Mouse (Mus musculus) kidney, adult 2 months (tissue): ENCODE results near the gene Tekt5. TPM values are rescaled to one million over a fixed set of nuclear protein-coding genes. Genes with fewer than 3 reads are reported as not detected.

Experiments used
- DNase-seq: peaks from one replicate; pipeline ENCODE4 v3.0.0; 2021
- H3K27ac ChIP-seq: fragments of 200-500 bp; 2 replicates; pipeline ENCODE4 v1.5.1; 2012; ENCODE audit warnings: low read depth, low read length, control low read depth, inconsistent platforms; ENCODE audit not compliant: insufficient read depth
- H3K27me3 ChIP-seq: fragments of 200-500 bp; replicated peaks from 2 replicates; pipeline ENCODE4 v1.6.1; 2012; ENCODE audit warnings: mild to moderate bottlenecking, moderate library complexity, low read length, inconsistent platforms; ENCODE audit not compliant: control insufficient read depth, insufficient read depth
- H3K36me3 ChIP-seq: fragments of 200-500 bp; 2 replicates; pipeline ENCODE4 v1.6.1; 2012; ENCODE audit warnings: mild to moderate bottlenecking, moderate library complexity, low read length, inconsistent platforms; ENCODE audit not compliant: control insufficient read depth, insufficient read depth
- H3K4me1 ChIP-seq: fragments of 200-500 bp; 2 replicates; pipeline ENCODE4 v1.6.1; 2011; ENCODE audit warnings: low read length; ENCODE audit not compliant: control insufficient read depth, insufficient read depth
- H3K4me3 ChIP-seq: fragments of 200-500 bp; 2 replicates; pipeline ENCODE4 v1.5.1; 2011; ENCODE audit warnings: mild to moderate bottlenecking, low read depth, low read length, control low read depth; ENCODE audit not compliant: insufficient read depth
- CTCF ChIP-seq: fragments of 200-500 bp; conservative IDR thresholded peaks from 2 replicates; pipeline ENCODE4 v1.5.1; 2011; ENCODE audit warnings: low read depth, mild to moderate bottlenecking, control low read depth, low read length, moderate library complexity, mixed read lengths; ENCODE audit not compliant: insufficient read depth, insufficient read length
- POLR2A ChIP-seq: fragments of 200-500 bp; IDR thresholded peaks from one replicate; pipeline ENCODE4 v1.6.1; 2011; ENCODE audit warnings: low read depth, low read length, control low read depth
- WGBS: fragments of 180-500 bp; shearing (Covaris S2); methylation state at CpG from one replicate; pipeline ENCODE4 v1.1.7; 2018; 5-methylcytosine and 5-hydroxymethylcytosine counted together
- polyA plus RNA-seq: library from polyadenylated mRNA; depleted of rRNA; stranded (reverse); fragments of >200 nt; gene quantifications from 2 replicates; pipeline ENCODE4 v1.2.3, GENCODE M21; 2012; rRNA removed

The Tekt5 gene
- 0.64 and 0.77 TPM in 2 replicates for polyA plus RNA-seq

- Histone ChIP-seq H3K4me3 (peak within 1 kb of the TSS; percentile 12; the same call in 1 of the 2 replicates), H3K27me3 (no peaks in the 10 kb centered on the region), H3K27ac (no peak within 1 kb of the TSS), H3K36me3 (no peaks in the 10 kb centered on the region), H3K4me1 (no peaks in the 10 kb centered on the region; the same call in 1 of the 2 replicates)
- peak; percentile 78 for DNase-seq
- WGBS = 10% methylated on average over 37 of the region's 37 CpGs
- no peak for TF ChIP-seq POLR2A
- TF ChIP-seq CTCF = peak; percentile 75
Observed at GRCm38 (mm10) chr16:10394699-10395540, at the start of gene Tekt5. Gene Tekt5 (minus strand): TSS chr16:10395490.

- H3K4me1 ChIP-seq = peaks cover 3% of the 10 kb centered on the region; the same call in 1 of the 2 replicates
- TF ChIP-seq POLR2A (no peak), CTCF (no peak)
- no peak overlapping the region for H3K27ac ChIP-seq
- no peaks in the 10 kb centered on the region for H3K36me3 ChIP-seq
- H3K27me3 ChIP-seq = no peaks in the 10 kb centered on the region
- no peak overlapping the region for H3K4me3 ChIP-seq
- no peak for DNase-seq
Observed at GRCm38 (mm10) chr16:10443723-10444122, 48.4 kb upstream of the Tekt5 start.

- WGBS = 81% methylated on average over 4 of the region's 4 CpGs
- no peaks in the 10 kb centered on the region for H3K36me3 ChIP-seq
- H3K27ac ChIP-seq = no peak overlapping the region
- DNase-seq = no peak
- no peaks in the 10 kb centered on the region for H3K4me1 ChIP-seq
- TF ChIP-seq CTCF (no peak), POLR2A (no peak)
- H3K27me3 ChIP-seq = no peaks in the 10 kb centered on the region
- no peak overlapping the region for H3K4me3 ChIP-seq
Observed at GRCm38 (mm10) chr16:10441761-10442160, 46.5 kb upstream of the Tekt5 start.

GRCm38 (mm10) chr16:10441328-10441727, 46.0 kb upstream of the Tekt5 start:
- Histone ChIP-seq H3K4me3 (no peak overlapping the region), H3K27ac (no peak overlapping the region), H3K4me1 (no peaks in the 10 kb centered on the region), H3K36me3 (no peaks in the 10 kb centered on the region), H3K27me3 (no peaks in the 10 kb centered on the region)
- 82% methylated on average over 6 of the region's 6 CpGs for WGBS
- TF ChIP-seq POLR2A = no peak
- TF ChIP-seq CTCF = no peak
- DNase-seq = no peak

- DNase-seq = peak; percentile 27
- peaks cover 6% of the 10 kb centered on the region for H3K4me1 ChIP-seq
- no peak overlapping the region for H3K27ac ChIP-seq
- H3K4me3 ChIP-seq = no peak overlapping the region
- no peaks in the 10 kb centered on the region for H3K36me3 ChIP-seq
- WGBS = 60% methylated on average over 5 of the region's 5 CpGs
- H3K27me3 ChIP-seq = no peaks in the 10 kb centered on the region
- TF ChIP-seq POLR2A = no peak
- no peak for TF ChIP-seq CTCF
Observed at GRCm38 (mm10) chr16:10438055-10438454, 42.8 kb upstream of the Tekt5 start.

GRCm38 (mm10) chr16:10436166-10436565, 40.9 kb upstream of the Tekt5 start:
- no peak for TF ChIP-seq POLR2A
- TF ChIP-seq CTCF = no peak
- Histone ChIP-seq H3K36me3 (no peaks in the 10 kb centered on the region), H3K4me3 (no peak overlapping the region), H3K4me1 (peaks cover 6% of the 10 kb centered on the region), H3K27me3 (no peaks in the 10 kb centered on the region), H3K27ac (no peak overlapping the region)
- DNase-seq = peak; percentile 85
- 57% methylated on average over 6 of the region's 6 CpGs for WGBS

- no peak for TF ChIP-seq POLR2A
- no peak for TF ChIP-seq CTCF
- Histone ChIP-seq H3K36me3 (no peaks in the 10 kb centered on the region), H3K4me1 (peaks cover 6% of the 10 kb centered on the region), H3K27ac (no peak overlapping the region), H3K27me3 (no peaks in the 10 kb centered on the region), H3K4me3 (no peak overlapping the region)
- 89% methylated on average over 5 of the region's 5 CpGs for WGBS
- DNase-seq = no peak
Observed at GRCm38 (mm10) chr16:10433344-10433743, 38.1 kb upstream of the Tekt5 start.
